Mouse (Mus musculus) small intestine, adult 2 months (tissue): ENCODE data around the gene Dnal1.

Source experiments
- CTCF ChIP-seq: fragments of 200-500 bp; IDR thresholded peaks from 2 replicates; pipeline ENCODE4 v1.5.1; 2012; ENCODE audit warnings: low read depth, mild to moderate bottlenecking, control low read depth, inconsistent platforms, low read length, moderate library complexity, mixed read lengths; ENCODE audit not compliant: insufficient replicate concordance, insufficient read length; ENCODE audit errors: extremely low read depth
- POLR2A ChIP-seq: fragments of 200-500 bp; IDR thresholded peaks from 2 replicates; pipeline ENCODE4 v1.6.1; 2012; ENCODE audit warnings: low read depth, mild to moderate bottlenecking, control low read depth, inconsistent platforms, low read length, moderate library complexity

- TF ChIP-seq CTCF (no peak), POLR2A (no peak)
Observed at GRCm38 (mm10) chr12:84150976-84151375, 36.8 kb downstream of the Dnal1 start.
